Mouse (Mus musculus) midbrain, embryonic 14.5 days (tissue): ENCODE measurements around the gene Cdk20. TPM values are rescaled to one million over a fixed set of nuclear protein-coding genes. Genes with fewer than 3 reads are reported as not detected.

Source experiments
- ATAC-seq: fragments of 200-750 bp; cut with Nextera tagmentation; 2 replicates; pipeline ENCODE4 v1.8.0; 2017; ENCODE audit warnings: moderate number of reproducible peaks, moderate library complexity; ENCODE audit not compliant: low FRiP score, low TSS enrichment
- DNase-seq: peaks from one replicate; pipeline ENCODE4 v3.0.0-alpha.2; 2015
- H3K27ac ChIP-seq: fragments of 300-500 bp; sonication (generic); replicated peaks from 2 replicates; pipeline ENCODE4 v1.5.1; 2014; ENCODE audit warnings: mild to moderate bottlenecking, low read depth, low read length, moderate library complexity
- H3K27me3 ChIP-seq: fragments of 300-500 bp; sonication (generic); 2 replicates; pipeline ENCODE4 v1.6.1; 2014; ENCODE audit warnings: low read length, control low read depth, mixed read lengths; ENCODE audit not compliant: control insufficient read depth, insufficient read depth
- H3K36me3 ChIP-seq: fragments of 300-500 bp; sonication (generic); 2 replicates; pipeline ENCODE4 v1.6.1; 2014; ENCODE audit warnings: low read length, control low read depth; ENCODE audit not compliant: control insufficient read depth, insufficient read depth
- H3K4me1 ChIP-seq: fragments of 300-500 bp; sonication (generic); 2 replicates; pipeline ENCODE4 v1.6.1; 2014; ENCODE audit warnings: mild to moderate bottlenecking, antibody characterized with exemption, low read length, control low read depth; ENCODE audit not compliant: control insufficient read depth, insufficient read depth
- H3K4me2 ChIP-seq: fragments of 300-500 bp; sonication (generic); 2 replicates; pipeline ENCODE4 v1.6.1; 2014; ENCODE audit warnings: mild to moderate bottlenecking, low read length, moderate library complexity
- H3K4me3 ChIP-seq: fragments of 300-500 bp; sonication (generic); replicated peaks from 2 replicates; pipeline ENCODE4 v1.5.1; 2014; ENCODE audit warnings: low read depth, low read length
- H3K9ac ChIP-seq: fragments of 300-500 bp; sonication (generic); replicated peaks from 2 replicates; pipeline ENCODE4 v1.6.1; 2014; ENCODE audit warnings: mild to moderate bottlenecking, low read length, moderate library complexity
- H3K9me3 ChIP-seq: fragments of 300-500 bp; sonication (generic); 2 replicates; pipeline ENCODE4 v1.6.1; 2016; ENCODE audit warnings: low read length, control low read depth, mixed read lengths; ENCODE audit not compliant: control insufficient read depth
- WGBS: fragments of 180-500 bp; shearing (Covaris S2); extraction: QIAGEN DNeasy Blood & Tissue Kit; methylation state at CpG from one replicate; pipeline ENCODE4 v1.1.7; 2014; 5-methylcytosine and 5-hydroxymethylcytosine counted together
- polyA plus RNA-seq: library from polyadenylated mRNA; unstranded; fragments of >200 nt; fragmentation: Nextera tagmentation; extraction: Ambion mirVana; gene quantifications from 2 replicates; pipeline ENCODE4 v1.2.1, GENCODE M21; 2014

The Cdk20 gene
- 20.2 and 22.0 TPM in 2 replicates for polyA plus RNA-seq

DNA sequence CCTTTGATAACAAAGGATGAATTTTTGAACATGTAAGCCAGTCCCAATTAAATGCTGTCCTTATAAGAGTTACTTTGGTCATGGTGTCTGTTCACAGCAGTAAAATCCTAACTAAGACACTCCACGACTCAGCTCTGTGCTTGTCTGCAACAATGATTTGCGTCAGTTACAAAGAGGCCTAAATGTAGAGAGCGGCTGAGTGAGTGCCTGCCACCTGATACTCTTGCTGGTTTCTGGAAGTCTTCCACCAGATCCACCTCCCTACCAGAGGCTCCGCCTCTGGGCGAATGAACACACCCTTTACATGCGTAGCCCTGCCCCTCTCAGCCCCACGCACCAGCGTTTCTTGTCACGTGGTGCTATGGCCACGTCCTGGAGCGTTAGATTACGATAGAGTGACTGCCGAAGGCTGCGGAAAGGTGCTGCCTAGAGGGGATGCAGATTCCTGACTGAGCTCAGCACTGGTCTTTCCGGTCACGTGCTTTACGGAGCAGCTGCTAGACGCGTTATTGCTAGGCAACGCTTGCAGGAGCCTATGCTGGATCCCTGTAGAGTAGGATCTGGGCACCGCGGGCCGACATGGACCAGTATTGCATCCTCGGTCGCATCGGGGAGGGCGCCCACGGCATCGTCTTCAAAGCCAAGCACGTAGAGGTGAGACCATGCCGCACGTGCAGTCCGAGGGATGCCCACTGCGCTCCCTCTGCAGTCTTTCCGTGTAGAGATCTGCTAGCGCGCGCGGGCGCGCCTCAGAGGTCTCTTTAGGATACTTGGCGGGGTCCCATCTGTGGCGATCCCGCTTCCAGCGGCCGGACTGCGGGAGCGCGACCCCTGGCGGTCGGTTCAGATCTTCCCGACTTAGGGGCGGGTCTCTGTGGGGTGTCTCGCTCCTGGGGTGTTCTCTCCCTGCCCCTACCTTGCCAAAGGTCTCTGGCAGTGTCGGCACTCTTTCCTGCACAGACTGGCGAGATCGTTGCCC lies at the start of gene Cdk20:
Cdk20 (plus strand) TSS at position 298 of the 979 bp plus-strand sequence.
- Histone ChIP-seq H3K9ac (peak within 1 kb of the TSS; percentile 73), H3K27me3 (no peaks in the 10 kb centered on the region), H3K27ac (peak within 1 kb of the TSS; percentile 87), H3K9me3 (no peaks in the 10 kb centered on the region), H3K4me3 (peak within 1 kb of the TSS; percentile 70), H3K4me1 (peaks cover 7% of the 10 kb centered on the region; the same call in 1 of the 2 replicates), H3K4me2 (peak within 1 kb of the TSS; percentile 78), H3K36me3 (no peaks in the 10 kb centered on the region)
- ATAC-seq (peak; percentile 99), DNase-seq (peak; percentile 95)
- WGBS: under 1% methylated on average over 57 of the region's 57 CpGs

GRCm38 (mm10) chr13:64384937-64385336 lies 47.2 kb upstream of the Cdk20 start:
- no peak overlapping the region for H3K4me2 ChIP-seq
- no peaks in the 10 kb centered on the region for H3K36me3 ChIP-seq
- no peak overlapping the region for H3K27ac ChIP-seq
- no peak overlapping the region for H3K4me3 ChIP-seq
- H3K9ac ChIP-seq: no peak overlapping the region
- H3K4me1 ChIP-seq: no peaks in the 10 kb centered on the region
- ATAC-seq (no peak), DNase-seq (no peak)
- no peaks in the 10 kb centered on the region for H3K27me3 ChIP-seq
- H3K9me3 ChIP-seq: no peaks in the 10 kb centered on the region
- 91% methylated on average over 3 of the region's 3 CpGs for WGBS

DNA sequence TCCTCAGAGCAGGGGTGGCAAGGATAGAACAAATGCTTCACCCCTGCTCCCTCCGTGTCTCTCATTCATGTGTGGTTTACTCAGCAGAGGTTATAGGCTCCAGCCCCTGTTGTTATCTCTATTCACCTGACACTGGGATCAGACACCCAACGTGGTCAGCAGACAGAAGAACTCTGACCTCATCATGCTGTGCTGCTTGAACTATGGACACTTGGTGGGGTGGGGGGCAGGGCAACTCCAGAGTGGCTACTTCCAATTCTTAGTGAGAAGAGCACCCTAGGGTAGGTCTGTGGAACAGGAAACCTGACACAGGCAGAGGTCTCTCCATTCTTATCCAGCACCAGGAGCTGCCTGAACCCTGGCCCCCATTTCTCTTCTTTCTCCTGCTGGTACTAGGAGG lies 46.1 kb upstream of the Cdk20 start:
- Histone ChIP-seq H3K9me3 (no peaks in the 10 kb centered on the region), H3K4me1 (no peaks in the 10 kb centered on the region), H3K9ac (no peak overlapping the region), H3K36me3 (no peaks in the 10 kb centered on the region), H3K4me3 (no peak overlapping the region), H3K27ac (no peak overlapping the region), H3K4me2 (no peak overlapping the region), H3K27me3 (no peaks in the 10 kb centered on the region)
- 39% methylated on average over 2 of the region's 2 CpGs for WGBS
- DNase-seq (no peak), ATAC-seq (no peak)

- ATAC-seq: no peak
- H3K9ac ChIP-seq: no peak overlapping the region
- no peaks in the 10 kb centered on the region for H3K36me3 ChIP-seq
- no peak overlapping the region for H3K27ac ChIP-seq
- no peak overlapping the region for H3K4me2 ChIP-seq
- WGBS: 87% methylated on average over 4 of the region's 4 CpGs
- no peaks in the 10 kb centered on the region for H3K4me1 ChIP-seq
- H3K27me3 ChIP-seq: no peaks in the 10 kb centered on the region
- no peak overlapping the region for H3K4me3 ChIP-seq
- H3K9me3 ChIP-seq: no peaks in the 10 kb centered on the region
- no peak for DNase-seq
Observed at GRCm38 (mm10) chr13:64388415-64388814, 43.7 kb upstream of the Cdk20 start.

DNA sequence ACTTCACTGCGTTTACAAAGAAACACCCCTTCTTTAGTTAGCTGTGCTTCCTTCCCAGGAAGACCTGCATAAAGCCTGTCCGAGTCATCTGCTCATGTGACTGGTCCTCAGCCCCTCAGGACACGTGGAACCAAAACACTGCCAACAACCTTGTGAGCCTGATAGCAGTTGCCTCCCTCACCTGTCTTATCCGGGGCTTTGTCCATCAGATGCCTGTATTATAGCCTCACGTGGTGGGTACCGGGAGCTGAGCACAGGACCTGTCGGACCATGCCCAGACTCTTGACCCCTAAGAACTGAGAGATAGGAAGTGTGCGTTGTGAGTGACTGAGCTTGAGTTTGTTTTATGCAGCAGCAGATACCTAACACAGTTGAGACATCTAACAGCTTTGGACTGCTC lies 35.1 kb upstream of the Cdk20 start:
- no peaks in the 10 kb centered on the region for H3K36me3 ChIP-seq
- no peak overlapping the region for H3K27ac ChIP-seq
- no peak overlapping the region for H3K9ac ChIP-seq
- no peaks in the 10 kb centered on the region for H3K9me3 ChIP-seq
- no peaks in the 10 kb centered on the region for H3K4me1 ChIP-seq
- ATAC-seq: no peak
- H3K27me3 ChIP-seq: no peaks in the 10 kb centered on the region
- no peak overlapping the region for H3K4me3 ChIP-seq
- 78% methylated on average over 8 of the region's 8 CpGs for WGBS
- no peak overlapping the region for H3K4me2 ChIP-seq
- no peak for DNase-seq

- Histone ChIP-seq H3K4me3 (no peak overlapping the region), H3K4me1 (no peaks in the 10 kb centered on the region), H3K36me3 (no peaks in the 10 kb centered on the region), H3K9ac (no peak overlapping the region), H3K27me3 (no peaks in the 10 kb centered on the region), H3K27ac (no peak overlapping the region), H3K4me2 (no peak overlapping the region), H3K9me3 (no peaks in the 10 kb centered on the region)
- ATAC-seq (no peak), DNase-seq (no peak)
- 97% methylated on average over 1 of the region's 1 CpGs for WGBS
Observed at GRCm38 (mm10) chr13:64398065-64398464, 34.0 kb upstream of the Cdk20 start.

- H3K4me3 ChIP-seq: no peak overlapping the region
- no peaks in the 10 kb centered on the region for H3K36me3 ChIP-seq
- no peaks in the 10 kb centered on the region for H3K27me3 ChIP-seq
- H3K4me2 ChIP-seq: no peak overlapping the region
- H3K9ac ChIP-seq: no peak overlapping the region
- no peak for DNase-seq
- H3K4me1 ChIP-seq: no peaks in the 10 kb centered on the region
- 86% methylated on average over 3 of the region's 3 CpGs for WGBS
- no peak for ATAC-seq
- H3K9me3 ChIP-seq: no peaks in the 10 kb centered on the region
- no peak overlapping the region for H3K27ac ChIP-seq
Observed at GRCm38 (mm10) chr13:64399906-64400305, 32.2 kb upstream of the Cdk20 start.

- H3K4me1 ChIP-seq: no peaks in the 10 kb centered on the region
- no peaks in the 10 kb centered on the region for H3K27me3 ChIP-seq
- H3K27ac ChIP-seq: no peak overlapping the region
- no peaks in the 10 kb centered on the region for H3K9me3 ChIP-seq
- no peak overlapping the region for H3K4me2 ChIP-seq
- H3K4me3 ChIP-seq: no peak overlapping the region
- H3K9ac ChIP-seq: no peak overlapping the region
- DNase-seq: no peak
- no peak for ATAC-seq
- no peaks in the 10 kb centered on the region for H3K36me3 ChIP-seq
- 71% methylated on average over 7 of the region's 7 CpGs for WGBS
Observed at GRCm38 (mm10) chr13:64400801-64401361, 31.2 kb upstream of the Cdk20 start.
